Mouse (Mus musculus): ENCODE measurements at regions not wholly inside any gene's neighbourhood (a gene's known extent, or its start where the extent isn't known, plus 50 kb on each side); places are given as distances from the start of the nearest gene placed in this dataset.
A peak's percentile ranks its signal among the peaks of the same experiment; 100 is the strongest.
"Not testable (repeated sequence)": the region's sequence is repeated elsewhere in the genome, so short reads cannot be mapped to it uniquely, and the experiment has no call there.

GRCm38 (mm10) chr4:64432097-64432496 is 385.3 kb upstream of the Tnc start:
- Histone ChIP-seq H3K4me2 (no peak overlapping the region), H3K9me3 (replicated peaks) (no peaks in the 10 kb centered on the region), H3K36me3 (ENCODE audit: poor library complexity, severe bottlenecking) (no peaks in the 10 kb centered on the region), H3K4me3 (no peak overlapping the region), H3K9ac (no peak overlapping the region), H3K27me3 (no peaks in the 10 kb centered on the region), H3K27ac (no peak overlapping the region), H3K4me1 (no peaks in the 10 kb centered on the region)
- ATAC-seq, result no peak
- 94% methylated on average over 1 of the region's 1 CpGs for WGBS

GRCm38 (mm10) chr4:64437744-64438594 is 391.2 kb upstream of the Tnc start:
- no peak overlapping the region for H3K27ac ChIP-seq
- WGBS, result 73% methylated on average over 13 of the region's 13 CpGs
- H3K27me3 ChIP-seq, result no peaks in the 10 kb centered on the region
- no peaks in the 10 kb centered on the region for H3K9me3 ChIP-seq (replicated peaks)
- no peak overlapping the region for H3K4me3 ChIP-seq
- no peak for ATAC-seq
- H3K4me1 ChIP-seq, result 0 out of 2 replicates have a peak, but pooled peaks cover 4% of the 10 kb centered on the region
- H3K4me2 ChIP-seq, result no peak overlapping the region
- no peaks in the 10 kb centered on the region for H3K36me3 ChIP-seq (ENCODE audit: poor library complexity, severe bottlenecking)
- H3K9ac ChIP-seq, result no peak overlapping the region

- Histone ChIP-seq H3K4me1 (peaks cover 7% of the 10 kb centered on the region), H3K9me3 (replicated peaks) (no peaks in the 10 kb centered on the region), H3K36me3 (ENCODE audit: poor library complexity, severe bottlenecking) (no peaks in the 10 kb centered on the region), H3K4me3 (no peak overlapping the region), H3K4me2 (no peak overlapping the region), H3K9ac (no peak overlapping the region), H3K27me3 (no peaks in the 10 kb centered on the region), H3K27ac (no peak overlapping the region; the same call in 1 of the 2 replicates)
- peak; percentile 48; the same call in 1 of the 2 replicates for ATAC-seq
- 66% methylated on average over 1 of the region's 1 CpGs for WGBS
These were observed 404.6 kb upstream of the Tnc start for GRCm38 (mm10) chr4:64451442-64451841.

- no peak overlapping the region for H3K9ac ChIP-seq
- peaks cover 7% of the 10 kb centered on the region for H3K4me1 ChIP-seq
- H3K36me3 ChIP-seq (ENCODE audit: poor library complexity, severe bottlenecking), result no peaks in the 10 kb centered on the region
- peak; percentile 93 for ATAC-seq
- no peaks in the 10 kb centered on the region for H3K9me3 ChIP-seq (replicated peaks)
- H3K27ac ChIP-seq, result no peak overlapping the region; the same call in 1 of the 2 replicates
- no peaks in the 10 kb centered on the region for H3K27me3 ChIP-seq
- WGBS, result 25% methylated on average over 1 of the region's 1 CpGs
- no peak overlapping the region for H3K4me2 ChIP-seq
- no peak overlapping the region for H3K4me3 ChIP-seq
These were observed 405.1 kb upstream of the Tnc start for GRCm38 (mm10) chr4:64451946-64452345.

GRCm38 (mm10) chr4:64492260-64492962 is 445.6 kb upstream of the Tnc start:
- peak; percentile 63 for ATAC-seq
- no peak overlapping the region for H3K27ac ChIP-seq
- 95% methylated on average over 1 of the region's 1 CpGs for WGBS

GRCm38 (mm10) chr4:64497759-64498158 is 450.9 kb upstream of the Tnc start:
- H3K4me1 ChIP-seq; H3K27me3 ChIP-seq; H3K4me2 ChIP-seq; H3K36me3 ChIP-seq (ENCODE audit: poor library complexity, severe bottlenecking); H3K9ac ChIP-seq; H3K27ac ChIP-seq; H3K4me3 ChIP-seq; H3K9me3 ChIP-seq (replicated peaks): not testable (repeated sequence)
- ATAC-seq, result peak; percentile 85

More at GRCm38 (mm10) chr4:64492260-64492962, 445.6 kb upstream of the Tnc start:
- Histone ChIP-seq H3K4me3 (no peak overlapping the region), H3K36me3 (ENCODE audit: poor library complexity, severe bottlenecking) (no peaks in the 10 kb centered on the region), H3K4me1 (no peaks in the 10 kb centered on the region), H3K27me3 (no peaks in the 10 kb centered on the region), H3K4me2 (no peak overlapping the region), H3K9me3 (replicated peaks) (no peaks in the 10 kb centered on the region), H3K9ac (no peak overlapping the region)

- 82% methylated on average over 5 of the region's 5 CpGs for WGBS
- ATAC-seq, result no peak
- H3K4me3 ChIP-seq, result no peak overlapping the region
- H3K9ac ChIP-seq, result no peak overlapping the region
- no peak overlapping the region for H3K27ac ChIP-seq
- no peaks in the 10 kb centered on the region for H3K27me3 ChIP-seq
- no peaks in the 10 kb centered on the region for H3K36me3 ChIP-seq (ENCODE audit: poor library complexity, severe bottlenecking)
- no peaks in the 10 kb centered on the region for H3K9me3 ChIP-seq (replicated peaks)
- no peaks in the 10 kb centered on the region for H3K4me1 ChIP-seq
- H3K4me2 ChIP-seq, result no peak overlapping the region
These were observed 454.0 kb upstream of the Tnc start for GRCm38 (mm10) chr4:64500635-64501395.

- no peak for ATAC-seq
These were observed 475.1 kb upstream of the Tnc start for GRCm38 (mm10) chr4:64521883-64522282.

GRCm38 (mm10) chr4:64527724-64528332 is 481.0 kb upstream of the Tnc start:
- no peaks in the 10 kb centered on the region for H3K4me1 ChIP-seq
- 86% methylated on average over 4 of the region's 4 CpGs for WGBS
- no peak overlapping the region for H3K9ac ChIP-seq
- no peak overlapping the region for H3K4me2 ChIP-seq
- H3K4me3 ChIP-seq, result no peak overlapping the region
- H3K27ac ChIP-seq, result no peak overlapping the region
- no peaks in the 10 kb centered on the region for H3K27me3 ChIP-seq
- H3K36me3 ChIP-seq (ENCODE audit: poor library complexity, severe bottlenecking), result no peaks in the 10 kb centered on the region
- ATAC-seq, result no peak
- no peaks in the 10 kb centered on the region for H3K9me3 ChIP-seq (replicated peaks)

More at GRCm38 (mm10) chr4:64521883-64522282, 475.1 kb upstream of the Tnc start:
- Histone ChIP-seq H3K27ac (no peak overlapping the region), H3K9me3 (replicated peaks) (no peaks in the 10 kb centered on the region), H3K4me1 (no peaks in the 10 kb centered on the region), H3K9ac (no peak overlapping the region), H3K36me3 (ENCODE audit: poor library complexity, severe bottlenecking) (no peaks in the 10 kb centered on the region), H3K27me3 (no peaks in the 10 kb centered on the region), H3K4me2 (no peak overlapping the region), H3K4me3 (no peak overlapping the region)

- Histone ChIP-seq H3K27ac (no peak overlapping the region), H3K4me1 (no peaks in the 10 kb centered on the region), H3K4me2 (no peak overlapping the region), H3K9ac (no peak overlapping the region), H3K4me3 (no peak overlapping the region), H3K9me3 (replicated peaks) (no peaks in the 10 kb centered on the region), H3K36me3 (ENCODE audit: poor library complexity, severe bottlenecking) (no peaks in the 10 kb centered on the region), H3K27me3 (no peaks in the 10 kb centered on the region)
- no peak; the same call in 1 of the 2 replicates for ATAC-seq
- 76% methylated on average over 4 of the region's 4 CpGs for WGBS
These were observed 483.8 kb upstream of the Tnc start for GRCm38 (mm10) chr4:64530585-64530984.

- no peaks in the 10 kb centered on the region for H3K9me3 ChIP-seq (replicated peaks)
- H3K27ac ChIP-seq, result no peak overlapping the region
- ATAC-seq, result no peak
- WGBS, result 18% methylated on average over 3 of the region's 3 CpGs
- no peak overlapping the region for H3K9ac ChIP-seq
- no peak overlapping the region for H3K4me3 ChIP-seq
- no peaks in the 10 kb centered on the region for H3K36me3 ChIP-seq (ENCODE audit: poor library complexity, severe bottlenecking)
- no peaks in the 10 kb centered on the region for H3K4me1 ChIP-seq
- H3K4me2 ChIP-seq, result no peak overlapping the region
- no peaks in the 10 kb centered on the region for H3K27me3 ChIP-seq
These were observed 486.2 kb upstream of the Tnc start for GRCm38 (mm10) chr4:64533019-64533418.

Measured in forebrain, embryonic 13.5 days (tissue).